Mouse (Mus musculus) liver, postnatal 0 days (tissue): ENCODE measurements at regions not wholly inside any gene's neighbourhood (a gene's known extent, or its start where the extent isn't known, plus 50 kb on each side); places are given as distances from the start of the nearest gene placed in this dataset.

Experiments used
- CTCF ChIP-seq: sonication (generic); IDR thresholded peaks from 2 replicates; pipeline ENCODE4 v1.5.1; 2016; ENCODE audit warnings: antibody characterized with exemption, low read depth
- EP300 ChIP-seq: IDR thresholded peaks from 2 replicates; pipeline ENCODE4 v1.6.1; 2016; ENCODE audit warnings: antibody characterized with exemption, low read depth, mild to moderate bottlenecking

- no peak for TF ChIP-seq CTCF
- TF ChIP-seq EP300: no peak
These were observed 62.8 kb upstream of the Tpm1 start for GRCm38 (mm10) chr9:67111836-67112584.
